Mouse (Mus musculus): ENCODE measurements around the gene Tmem239. TPM values are rescaled to one million over a fixed set of nuclear protein-coding genes. Genes with fewer than 3 reads are reported as not detected.

Gene Tmem239
- polyA plus RNA-seq, 2 experiments, result not detected

- no peak for DNase-seq (ENCODE audit: low read depth in 3 of 3, low spot score in 3 of 3)
- ATAC-seq (ENCODE audit: insufficient read depth), result no peak
- TF ChIP-seq CTCF (IDR thresholded peaks at IDR 0.05; ENCODE audit: low read depth) (no peak), EP300 (IDR thresholded peaks at IDR 0.05; ENCODE audit: low read depth) (no peak)
- Histone ChIP-seq H3K9me3 (ENCODE audit: control insufficient read depth, low read length) (no peaks in the 10 kb centered on the region), H3K4me3 (ENCODE audit: insufficient read depth in 1 of 2, low read depth in 2 of 2, low read length in 2 of 2) (no peak overlapping the region), H3K9ac (replicated peaks) (no peak overlapping the region), H3K27me3 (ENCODE audit: control insufficient read depth, insufficient read depth, low read length) (no peaks in the 10 kb centered on the region), H3K4me2 (ENCODE audit: low read depth) (no peak overlapping the region), H3K36me3 (replicated peaks; ENCODE audit: control insufficient read depth, insufficient read depth, low read depth) (no peaks in the 10 kb centered on the region), H3K4me1 (replicated peaks; ENCODE audit: control insufficient read depth in 2 of 2, insufficient read depth in 2 of 2, low read length in 1 of 2) (no peaks in the 10 kb centered on the region), H3K27ac (no peak overlapping the region)
- 28% methylated on average over 6 of the region's 6 CpGs for WGBS (ENCODE audit: insufficient replicate concordance)
These were observed 1.9 kb downstream of the Tmem239 start for GRCm38 (mm10) chr2:130408194-130408593.

- H3K4me1 ChIP-seq (replicated peaks; ENCODE audit: control insufficient read depth in 2 of 2, insufficient read depth in 2 of 2, low read length in 1 of 2), result no peaks in the 10 kb centered on the region
- no peak overlapping the region for H3K4me2 ChIP-seq (ENCODE audit: low read depth)
- ATAC-seq (ENCODE audit: insufficient read depth), result no peak
- no peak overlapping the region for H3K9ac ChIP-seq (replicated peaks)
- no peak overlapping the region for H3K27ac ChIP-seq
- peak in 2 of 3 experiments; percentile 20 to 31 for DNase-seq (ENCODE audit: low read depth in 3 of 3, low spot score in 3 of 3)
- H3K9me3 ChIP-seq (ENCODE audit: control insufficient read depth, low read length), result no peaks in the 10 kb centered on the region
- H3K36me3 ChIP-seq (replicated peaks; ENCODE audit: control insufficient read depth, insufficient read depth, low read depth), result no peaks in the 10 kb centered on the region
- no peak for TF ChIP-seq EP300 (IDR thresholded peaks at IDR 0.05; ENCODE audit: low read depth)
- peak; percentile 94 for TF ChIP-seq CTCF (IDR thresholded peaks at IDR 0.05; ENCODE audit: low read depth)
- no peak overlapping the region for H3K4me3 ChIP-seq (ENCODE audit: insufficient read depth in 1 of 2, low read depth in 2 of 2, low read length in 2 of 2)
- no peaks in the 10 kb centered on the region for H3K27me3 ChIP-seq (ENCODE audit: control insufficient read depth, insufficient read depth, low read length)
- WGBS (ENCODE audit: insufficient replicate concordance), result 27% methylated on average over 16 of the region's 16 CpGs
These were observed 5.5 kb downstream of the Tmem239 start for GRCm38 (mm10) chr2:130411558-130412495.

- DNase-seq (ENCODE audit: low read depth in 3 of 3, low spot score in 3 of 3) (no peak), ATAC-seq (ENCODE audit: insufficient read depth) (no peak)
- H3K36me3 ChIP-seq (replicated peaks; ENCODE audit: control insufficient read depth, insufficient read depth, low read depth), result no peaks in the 10 kb centered on the region
- TF ChIP-seq EP300 (IDR thresholded peaks at IDR 0.05; ENCODE audit: low read depth), result no peak
- TF ChIP-seq CTCF (IDR thresholded peaks at IDR 0.05; ENCODE audit: low read depth), result no peak
- H3K27me3 ChIP-seq (ENCODE audit: control insufficient read depth, insufficient read depth, low read length), result no peaks in the 10 kb centered on the region
- no peak overlapping the region for H3K4me2 ChIP-seq (ENCODE audit: low read depth)
- no peak overlapping the region for H3K9ac ChIP-seq (replicated peaks)
- H3K4me1 ChIP-seq (replicated peaks; ENCODE audit: control insufficient read depth in 2 of 2, insufficient read depth in 2 of 2, low read length in 1 of 2), result no peaks in the 10 kb centered on the region
- H3K9me3 ChIP-seq (ENCODE audit: control insufficient read depth, low read length), result no peaks in the 10 kb centered on the region
- no peak overlapping the region for H3K27ac ChIP-seq
- no peak overlapping the region for H3K4me3 ChIP-seq (ENCODE audit: insufficient read depth in 1 of 2, low read depth in 2 of 2, low read length in 2 of 2)
- 58% methylated on average over 3 of the region's 3 CpGs for WGBS (ENCODE audit: insufficient replicate concordance)
These were observed 6.5 kb downstream of the Tmem239 start for GRCm38 (mm10) chr2:130412775-130413174.

- H3K4me1 ChIP-seq (replicated peaks; ENCODE audit: control insufficient read depth in 2 of 2, insufficient read depth in 2 of 2, low read length in 1 of 2), result no peaks in the 10 kb centered on the region
- no peaks in the 10 kb centered on the region for H3K9me3 ChIP-seq (ENCODE audit: control insufficient read depth, low read length)
- no peak overlapping the region for H3K27ac ChIP-seq
- TF ChIP-seq CTCF (IDR thresholded peaks at IDR 0.05; ENCODE audit: low read depth) (peak; percentile 38; the same call in 1 of the 2 replicates), EP300 (IDR thresholded peaks at IDR 0.05; ENCODE audit: low read depth) (no peak)
- no peak overlapping the region for H3K4me3 ChIP-seq (ENCODE audit: insufficient read depth in 1 of 2, low read depth in 2 of 2, low read length in 2 of 2)
- H3K36me3 ChIP-seq (replicated peaks; ENCODE audit: control insufficient read depth, insufficient read depth, low read depth), result no peaks in the 10 kb centered on the region
- ATAC-seq (ENCODE audit: insufficient read depth), result no peak
- no peak for DNase-seq (ENCODE audit: low read depth in 3 of 3, low spot score in 3 of 3)
- H3K27me3 ChIP-seq (ENCODE audit: control insufficient read depth, insufficient read depth, low read length), result no peaks in the 10 kb centered on the region
- no peak overlapping the region for H3K9ac ChIP-seq (replicated peaks)
- no peak overlapping the region for H3K4me2 ChIP-seq (ENCODE audit: low read depth)
- WGBS (ENCODE audit: insufficient replicate concordance), result 59% methylated on average over 6 of the region's 6 CpGs
These were observed 8.0 kb downstream of the Tmem239 start for GRCm38 (mm10) chr2:130414094-130414856.

Data from liver, embryonic 14.5 days (tissue).